Mouse (Mus musculus) adrenal gland, adult 2 months (tissue): ENCODE data around the gene Epha4. TPM values are rescaled to one million over a fixed set of nuclear protein-coding genes. Genes with fewer than 3 reads are reported as not detected.

ENCODE experiments used
- microRNA-seq, 2 experiments: library from miRNA; unstranded; fragments of <30 nt; microRNA quantifications; one replicate each; pipeline ENCODE4 v1.2.0; 2021
- polyA plus RNA-seq: library from polyadenylated mRNA; depleted of rRNA; stranded (reverse); fragments of >200 nt; gene quantifications from 2 replicates; pipeline ENCODE4 v1.2.3, GENCODE M21; 2012
- total RNA-seq, 2 experiments: library from RNA; stranded (reverse); gene quantifications; 2 replicates each; pipeline ENCODE4 v1.2.3; 2021

Gene Epha4
- total and polyA plus RNA-seq, 3 experiments, result 1.3 to 2.8 (median 2.1) TPM

Small RNAs within 50 kb of the gene (microRNA-seq; reads per million reads assigned to microRNA genes)
- gene Mir6352, result 0 reads per million in 2 experiments
